Mouse (Mus musculus): Measurements from ENCODE around the gene Mettl27.

DNA sequence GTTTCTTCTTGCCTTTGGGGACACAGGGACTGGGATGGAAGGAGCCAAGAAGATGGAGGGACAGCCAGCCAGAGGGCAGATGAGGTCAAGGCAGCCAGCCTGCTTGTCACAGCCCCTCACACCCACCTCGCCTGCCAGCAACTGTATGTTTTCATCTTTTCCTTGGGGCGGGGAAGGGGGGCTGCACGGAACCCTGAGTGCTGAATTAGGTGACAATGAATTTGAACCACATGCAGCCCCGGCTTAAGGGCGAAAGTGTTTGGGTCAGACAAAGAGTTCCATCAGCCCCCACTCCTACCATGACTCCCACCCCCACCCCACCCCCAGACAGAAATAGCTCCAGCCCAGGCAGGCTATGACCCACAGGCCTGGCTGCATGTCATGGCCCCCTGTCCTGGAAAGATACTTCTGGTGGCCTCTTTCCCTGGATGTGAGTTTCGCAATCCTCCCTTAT is 41.5 kb upstream of the Mettl27 start:
- TF ChIP-seq CTCF (IDR thresholded peaks at IDR 0.05; ENCODE audit: low read depth), result no peak
- TF ChIP-seq EP300 (IDR thresholded peaks at IDR 0.05; ENCODE audit: low read depth), result no peak

Measured in liver, embryonic 14.5 days (tissue).